Mouse (Mus musculus) erythroblast, adult 5-6 weeks (primary cell): ENCODE results near the gene Arhgdia. TPM values are rescaled to one million over a fixed set of nuclear protein-coding genes. Genes with fewer than 3 reads are reported as not detected.

ENCODE experiments used
- ATAC-seq: replicated peaks from 2 replicates; pipeline ENCODE4 v1.8.0; 2016; ENCODE audit warnings: moderate number of reproducible peaks, mild to moderate bottlenecking, moderate TSS enrichment, inconsistent platforms; ENCODE audit not compliant: poor library complexity, low FRiP score, severe bottlenecking
- total RNA-seq, 2 experiments: library from RNA; stranded (forward) in 1 of 2; stranded (reverse) in 1 of 2; fragments of 150-400 nt in 1 of 2; fragments of 200-764, 138-1000 nt in 1 of 2; gene quantifications; 2 replicates each; pipeline versions ENCODE4 v1.2.3 to v1.2.4; 2015 to 2017; ENCODE audit warnings: low replicate concordance in 2 of 2

The Arhgdia gene
- total RNA-seq, 2 experiments from 2014 or later = 35.7 to 101 TPM

- ATAC-seq = no peak
Observed at GRCm38 (mm10) chr11:120534093-120534492, 47.3 kb downstream of the Arhgdia start.

- no peak for ATAC-seq
Observed at GRCm38 (mm10) chr11:120531646-120532045, 49.8 kb downstream of the Arhgdia start.

- no peak for ATAC-seq
Observed at GRCm38 (mm10) chr11:120530085-120530964, 51.1 kb downstream of the Arhgdia start, which contains the start of gene Gcgr. Gene Gcgr, plus strand, starts transcription at chr11:120530699.

GRCm38 (mm10) chr11:120528903-120529302, 52.5 kb downstream of the Arhgdia start:
- no peak for ATAC-seq

Other genes starting within 250 kb of the Arhgdia start
Only the 30 nearest of the 35 such genes appear.
- 16.1 and 17.6 TPM in 2 replicates for gene Nploc4, start 143.9 kb downstream of the Arhgdia start, total RNA-seq (2015; ENCODE audit: low replicate concordance)
- gene Nploc4, start 143.9 kb downstream of the Arhgdia start, total RNA-seq (2017; ENCODE audit: low replicate concordance) = 24.6 and 31.8 TPM in 2 replicates
- 1.3 TPM in 1 of 2 replicates, not detected in the other for gene Tspan10, start 139.0 kb downstream of the Arhgdia start, total RNA-seq (2015; ENCODE audit: low replicate concordance)
- gene Tspan10, start 139.0 kb downstream of the Arhgdia start, total RNA-seq (2017; ENCODE audit: low replicate concordance) = not detected in 2 replicates
- gene Pde6g, start 128.1 kb downstream of the Arhgdia start, total RNA-seq (2015; ENCODE audit: low replicate concordance) = not detected in 2 replicates
- gene Pde6g, start 128.1 kb downstream of the Arhgdia start, total RNA-seq (2017; ENCODE audit: low replicate concordance) = not detected in 2 replicates
- 7.3 TPM in 1 of 2 replicates, not detected in the other for gene Oxld1, start 123.6 kb downstream of the Arhgdia start, total RNA-seq (2015; ENCODE audit: low replicate concordance)
- gene Oxld1, start 123.6 kb downstream of the Arhgdia start, total RNA-seq (2017; ENCODE audit: low replicate concordance) = 6.1 and 6.9 TPM in 2 replicates
- 1.5 and 2.1 TPM in 2 replicates for gene Ccdc137, start 123.5 kb downstream of the Arhgdia start, total RNA-seq (2015; ENCODE audit: low replicate concordance)
- gene Ccdc137, start 123.5 kb downstream of the Arhgdia start, total RNA-seq (2017; ENCODE audit: low replicate concordance) = 1.5 and 16.8 TPM in 2 replicates
- gene Arl16, start 114.0 kb downstream of the Arhgdia start, total RNA-seq (2015; ENCODE audit: low replicate concordance) = 4.2 and 5.9 TPM in 2 replicates
- 3.3 TPM in 1 of 2 replicates, not detected in the other for gene Arl16, start 114.0 kb downstream of the Arhgdia start, total RNA-seq (2017; ENCODE audit: low replicate concordance)
- gene Mrpl12, start 97.0 kb downstream of the Arhgdia start, total RNA-seq (2015; ENCODE audit: low replicate concordance) = 12.1 and 16.1 TPM in 2 replicates
- gene Mrpl12, start 97.0 kb downstream of the Arhgdia start, total RNA-seq (2017; ENCODE audit: low replicate concordance) = 12.1 and 15.6 TPM in 2 replicates
- 6.9 and 11.1 TPM in 2 replicates for gene Slc25a10, start 89.8 kb downstream of the Arhgdia start, total RNA-seq (2015; ENCODE audit: low replicate concordance)
- 4.7 and 6.0 TPM in 2 replicates for gene Slc25a10, start 89.8 kb downstream of the Arhgdia start, total RNA-seq (2017; ENCODE audit: low replicate concordance)
- gene Gcgr, start 50.9 kb downstream of the Arhgdia start, total RNA-seq (2015; ENCODE audit: low replicate concordance) = not detected in 2 replicates
- gene Gcgr, start 50.9 kb downstream of the Arhgdia start, total RNA-seq (2017; ENCODE audit: low replicate concordance) = not detected in 2 replicates
- gene Mcrip1, start 31.9 kb downstream of the Arhgdia start, total RNA-seq (2015; ENCODE audit: low replicate concordance) = 8.1 and 17.6 TPM in 2 replicates
- 3.2 and 9.6 TPM in 2 replicates for gene Mcrip1, start 31.9 kb downstream of the Arhgdia start, total RNA-seq (2017; ENCODE audit: low replicate concordance)
- gene Ppp1r27, start 30.5 kb downstream of the Arhgdia start, total RNA-seq (2015; ENCODE audit: low replicate concordance) = not detected in 2 replicates
- gene Ppp1r27, start 30.5 kb downstream of the Arhgdia start, total RNA-seq (2017; ENCODE audit: low replicate concordance) = not detected in 2 replicates
- 108 and 148 TPM in 2 replicates for gene P4hb, start 8.4 kb downstream of the Arhgdia start, total RNA-seq (2015; ENCODE audit: low replicate concordance)
- gene P4hb, start 8.4 kb downstream of the Arhgdia start, total RNA-seq (2017; ENCODE audit: low replicate concordance) = 136 and 145 TPM in 2 replicates
- gene Alyref, start 16.7 kb upstream of the Arhgdia start, total RNA-seq (2015; ENCODE audit: low replicate concordance) = 60.6 and 67.8 TPM in 2 replicates
- 86.1 and 86.4 TPM in 2 replicates for gene Alyref, start 16.7 kb upstream of the Arhgdia start, total RNA-seq (2017; ENCODE audit: low replicate concordance)
- gene Anapc11, start 16.8 kb upstream of the Arhgdia start, total RNA-seq (2015; ENCODE audit: low replicate concordance) = 15.0 and 16.9 TPM in 2 replicates
- 0.56 and 6.5 TPM in 2 replicates for gene Anapc11, start 16.8 kb upstream of the Arhgdia start, total RNA-seq (2017; ENCODE audit: low replicate concordance)
- gene Npb, start 26.9 kb upstream of the Arhgdia start, total RNA-seq (2015; ENCODE audit: low replicate concordance) = not detected in 2 replicates
- gene Npb, start 26.9 kb upstream of the Arhgdia start, total RNA-seq (2017; ENCODE audit: low replicate concordance) = not detected in 2 replicates
- gene Pcyt2, start 36.3 kb upstream of the Arhgdia start, total RNA-seq (2015; ENCODE audit: low replicate concordance) = 7.7 and 20.7 TPM in 2 replicates
- 19.8 and 39.8 TPM in 2 replicates for gene Pcyt2, start 36.3 kb upstream of the Arhgdia start, total RNA-seq (2017; ENCODE audit: low replicate concordance)
- 21.9 and 26.1 TPM in 2 replicates for gene Sirt7, start 43.6 kb upstream of the Arhgdia start, total RNA-seq (2015; ENCODE audit: low replicate concordance)
- gene Sirt7, start 43.6 kb upstream of the Arhgdia start, total RNA-seq (2017; ENCODE audit: low replicate concordance) = 48.8 and 52.1 TPM in 2 replicates
- 65.3 and 78.0 TPM in 2 replicates for gene Mafg, start 52.0 kb upstream of the Arhgdia start, total RNA-seq (2015; ENCODE audit: low replicate concordance)
- gene Mafg, start 52.0 kb upstream of the Arhgdia start, total RNA-seq (2017; ENCODE audit: low replicate concordance) = 137 and 154 TPM in 2 replicates
- gene Pycr1, start 62.1 kb upstream of the Arhgdia start, total RNA-seq (2015; ENCODE audit: low replicate concordance) = 2.3 TPM in 1 of 2 replicates, not detected in the other
- gene Pycr1, start 62.1 kb upstream of the Arhgdia start, total RNA-seq (2017; ENCODE audit: low replicate concordance) = not detected in 2 replicates
- not detected in 2 replicates for gene Myadml2, start 66.5 kb upstream of the Arhgdia start, total RNA-seq (2015; ENCODE audit: low replicate concordance)
- not detected in 2 replicates for gene Myadml2, start 66.5 kb upstream of the Arhgdia start, total RNA-seq (2017; ENCODE audit: low replicate concordance)
- gene Notum, start 79.6 kb upstream of the Arhgdia start, total RNA-seq (2015; ENCODE audit: low replicate concordance) = not detected in 2 replicates
- gene Notum, start 79.6 kb upstream of the Arhgdia start, total RNA-seq (2017; ENCODE audit: low replicate concordance) = not detected in 2 replicates
- gene Aspscr1, start 91.3 kb upstream of the Arhgdia start, total RNA-seq (2015; ENCODE audit: low replicate concordance) = 16.7 and 17.6 TPM in 2 replicates
- 10.7 and 15.9 TPM in 2 replicates for gene Aspscr1, start 91.3 kb upstream of the Arhgdia start, total RNA-seq (2017; ENCODE audit: low replicate concordance)
- gene Cenpx, start 132.1 kb upstream of the Arhgdia start, total RNA-seq (2015; ENCODE audit: low replicate concordance) = 24.5 and 59.8 TPM in 2 replicates
- 2.2 and 10.8 TPM in 2 replicates for gene Cenpx, start 132.1 kb upstream of the Arhgdia start, total RNA-seq (2017; ENCODE audit: low replicate concordance)
- gene Lrrc45, start 132.3 kb upstream of the Arhgdia start, total RNA-seq (2015; ENCODE audit: low replicate concordance) = 1.5 and 2.3 TPM in 2 replicates
- 3.7 and 7.0 TPM in 2 replicates for gene Lrrc45, start 132.3 kb upstream of the Arhgdia start, total RNA-seq (2017; ENCODE audit: low replicate concordance)
- 3.3 TPM in 1 of 2 replicates, not detected in the other for gene Rac3, start 139.8 kb upstream of the Arhgdia start, total RNA-seq (2015; ENCODE audit: low replicate concordance)
- not detected in 2 replicates for gene Rac3, start 139.8 kb upstream of the Arhgdia start, total RNA-seq (2017; ENCODE audit: low replicate concordance)
- 6.1 and 6.5 TPM in 2 replicates for gene Dcxr, start 145.7 kb upstream of the Arhgdia start, total RNA-seq (2015; ENCODE audit: low replicate concordance)
- 1.9 and 3.1 TPM in 2 replicates for gene Dcxr, start 145.7 kb upstream of the Arhgdia start, total RNA-seq (2017; ENCODE audit: low replicate concordance)
- 9.0 TPM in 1 of 2 replicates, not detected in the other for gene Cbr2, start 150.5 kb upstream of the Arhgdia start, total RNA-seq (2015; ENCODE audit: low replicate concordance)
- not detected in 2 replicates for gene Cbr2, start 150.5 kb upstream of the Arhgdia start, total RNA-seq (2017; ENCODE audit: low replicate concordance)
- 7.1 and 52.7 TPM in 2 replicates for gene Hmga1b, start 181.2 kb upstream of the Arhgdia start, total RNA-seq (2015; ENCODE audit: low replicate concordance)
- 0.77 and 7.7 TPM in 2 replicates for gene Hmga1b, start 181.2 kb upstream of the Arhgdia start, total RNA-seq (2017; ENCODE audit: low replicate concordance)
- gene Rfng, start 202.6 kb upstream of the Arhgdia start, total RNA-seq (2015; ENCODE audit: low replicate concordance) = 0.58 and 5.0 TPM in 2 replicates
- 0.60 and 1.3 TPM in 2 replicates for gene Rfng, start 202.6 kb upstream of the Arhgdia start, total RNA-seq (2017; ENCODE audit: low replicate concordance)
- 22.8 and 28.4 TPM in 2 replicates for gene Gps1, start 202.6 kb upstream of the Arhgdia start, total RNA-seq (2015; ENCODE audit: low replicate concordance)
- 16.2 and 18.1 TPM in 2 replicates for gene Gps1, start 202.6 kb upstream of the Arhgdia start, total RNA-seq (2017; ENCODE audit: low replicate concordance)